Mouse (Mus musculus): ENCODE data around the gene Gm17364. TPM values are rescaled to one million over a fixed set of nuclear protein-coding genes. Genes with fewer than 3 reads are reported as not detected.
"Not testable (repeated sequence)": the region's sequence is repeated elsewhere in the genome, so short reads cannot be mapped to it uniquely, and the experiment has no call there.

Gene Gm17364
- polyA plus RNA-seq, 1 experiment from 2014 or later: not detected

GRCm38 (mm10) chr13:41283256-41283655, 9.5 kb upstream of the Gm17364 start:
- Histone ChIP-seq H3K27ac (ENCODE audit: low read depth, low read length) (no peak overlapping the region), H3K9me3 (ENCODE audit: control insufficient read depth) (no peaks in the 10 kb centered on the region), H3K4me1 (replicated peaks; ENCODE audit: control insufficient read depth, insufficient read depth, low read length) (no peaks in the 10 kb centered on the region), H3K9ac (ENCODE audit: low read depth, low read length) (no peak overlapping the region), H3K36me3 (ENCODE audit: control insufficient read depth, insufficient read depth) (no peaks in the 10 kb centered on the region), H3K4me3 (ENCODE audit: low read depth, low read length) (no peak overlapping the region), H3K27me3 (replicated peaks; ENCODE audit: control insufficient read depth, insufficient read depth, low read length) (no peaks in the 10 kb centered on the region), H3K4me2 (replicated peaks; ENCODE audit: low read depth) (no peak overlapping the region)
- no peak for ATAC-seq
- WGBS: 21% methylated on average over 5 of the region's 5 CpGs
- TF ChIP-seq CTCF (IDR thresholded peaks at IDR 0.05; ENCODE audit: low read depth): peak; percentile 92

- ATAC-seq: no peak
- Histone ChIP-seq H3K36me3 (ENCODE audit: control insufficient read depth, insufficient read depth) (no peaks in the 10 kb centered on the region), H3K27ac (ENCODE audit: low read depth, low read length) (no peak overlapping the region), H3K9ac (ENCODE audit: low read depth, low read length) (no peak overlapping the region), H3K4me3 (ENCODE audit: low read depth, low read length) (no peak overlapping the region), H3K9me3 (ENCODE audit: control insufficient read depth) (no peaks in the 10 kb centered on the region), H3K27me3 (replicated peaks; ENCODE audit: control insufficient read depth, insufficient read depth, low read length) (no peaks in the 10 kb centered on the region), H3K4me1 (replicated peaks; ENCODE audit: control insufficient read depth, insufficient read depth, low read length) (no peaks in the 10 kb centered on the region), H3K4me2 (replicated peaks; ENCODE audit: low read depth) (no peak overlapping the region)
- TF ChIP-seq CTCF (IDR thresholded peaks at IDR 0.05; ENCODE audit: low read depth): no peak
- 58% methylated on average over 5 of the region's 5 CpGs for WGBS
These were observed 6.9 kb upstream of the Gm17364 start for GRCm38 (mm10) chr13:41280696-41281095.

- no peaks in the 10 kb centered on the region for H3K27me3 ChIP-seq (replicated peaks; ENCODE audit: control insufficient read depth, insufficient read depth, low read length)
- H3K36me3 ChIP-seq (ENCODE audit: control insufficient read depth, insufficient read depth): no peaks in the 10 kb centered on the region; the same call in 1 of the 2 replicates
- no peak overlapping the region for H3K4me2 ChIP-seq (replicated peaks; ENCODE audit: low read depth)
- no peak overlapping the region for H3K4me3 ChIP-seq (ENCODE audit: low read depth, low read length)
- no peaks in the 10 kb centered on the region for H3K4me1 ChIP-seq (replicated peaks; ENCODE audit: control insufficient read depth, insufficient read depth, low read length)
- no peak overlapping the region for H3K9ac ChIP-seq (ENCODE audit: low read depth, low read length)
- 0 out of 2 replicates have a peak, but pooled peaks cover 2% of the 10 kb centered on the region for H3K9me3 ChIP-seq (ENCODE audit: control insufficient read depth)
- ATAC-seq: no peak
- 58% methylated on average over 7 of the region's 7 CpGs for WGBS
- no peak for TF ChIP-seq CTCF (IDR thresholded peaks at IDR 0.05; ENCODE audit: low read depth)
- no peak overlapping the region for H3K27ac ChIP-seq (ENCODE audit: low read depth, low read length)
These were observed 5.9 kb downstream of the Gm17364 start for GRCm38 (mm10) chr13:41267827-41268408.

- 0 out of 2 replicates have a peak, but pooled peaks cover 2% of the 10 kb centered on the region for H3K4me1 ChIP-seq (replicated peaks; ENCODE audit: control insufficient read depth, insufficient read depth, low read length)
- no peak overlapping the region for H3K4me2 ChIP-seq (replicated peaks; ENCODE audit: low read depth)
- H3K9me3 ChIP-seq (ENCODE audit: control insufficient read depth): 0 out of 2 replicates have a peak, but pooled peaks cover 2% of the 10 kb centered on the region
- no peak overlapping the region for H3K4me3 ChIP-seq (ENCODE audit: low read depth, low read length)
- ATAC-seq: no peak
- no peak overlapping the region for H3K9ac ChIP-seq (ENCODE audit: low read depth, low read length)
- H3K27me3 ChIP-seq (replicated peaks; ENCODE audit: control insufficient read depth, insufficient read depth, low read length): no peaks in the 10 kb centered on the region
- WGBS: 70% methylated on average over 5 of the region's 5 CpGs
- TF ChIP-seq CTCF (IDR thresholded peaks at IDR 0.05; ENCODE audit: low read depth): no peak
- H3K36me3 ChIP-seq (ENCODE audit: control insufficient read depth, insufficient read depth): no peaks in the 10 kb centered on the region; the same call in 1 of the 2 replicates
- no peak overlapping the region for H3K27ac ChIP-seq (ENCODE audit: low read depth, low read length)
These were observed 10.3 kb downstream of the Gm17364 start for GRCm38 (mm10) chr13:41263304-41264006.

- not testable (repeated sequence) for H3K4me1 ChIP-seq (replicated peaks; ENCODE audit: control insufficient read depth, insufficient read depth, low read length); H3K9ac ChIP-seq (ENCODE audit: low read depth, low read length); H3K36me3 ChIP-seq (ENCODE audit: control insufficient read depth, insufficient read depth); H3K27ac ChIP-seq (ENCODE audit: low read depth, low read length); H3K9me3 ChIP-seq (ENCODE audit: control insufficient read depth); H3K4me2 ChIP-seq (replicated peaks; ENCODE audit: low read depth); H3K27me3 ChIP-seq (replicated peaks; ENCODE audit: control insufficient read depth, insufficient read depth, low read length); H3K4me3 ChIP-seq (ENCODE audit: low read depth, low read length)
- WGBS: 51% methylated on average over 8 of the region's 8 CpGs
- peak; percentile 70 for ATAC-seq
These were observed 12.2 kb downstream of the Gm17364 start for GRCm38 (mm10) chr13:41261617-41262016.

GRCm38 (mm10) chr13:41257851-41258250, 15.9 kb downstream of the Gm17364 start:
- no peak for ATAC-seq
- Histone ChIP-seq H3K27ac (ENCODE audit: low read depth, low read length) (no peak overlapping the region), H3K27me3 (replicated peaks; ENCODE audit: control insufficient read depth, insufficient read depth, low read length) (no peaks in the 10 kb centered on the region), H3K4me2 (replicated peaks; ENCODE audit: low read depth) (no peak overlapping the region), H3K9me3 (ENCODE audit: control insufficient read depth) (no peaks in the 10 kb centered on the region), H3K36me3 (ENCODE audit: control insufficient read depth, insufficient read depth) (no peaks in the 10 kb centered on the region; the same call in 1 of the 2 replicates), H3K4me1 (replicated peaks; ENCODE audit: control insufficient read depth, insufficient read depth, low read length) (0 out of 2 replicates have a peak, but pooled peaks cover 2% of the 10 kb centered on the region), H3K4me3 (ENCODE audit: low read depth, low read length) (no peak overlapping the region), H3K9ac (ENCODE audit: low read depth, low read length) (no peak overlapping the region)
- TF ChIP-seq CTCF (IDR thresholded peaks at IDR 0.05; ENCODE audit: low read depth): no peak
- 83% methylated on average over 4 of the region's 4 CpGs for WGBS

Data from intestine, postnatal 0 days (tissue).